Mouse (Mus musculus) right cerebral cortex, postnatal 36 days (tissue): ENCODE measurements at regions not wholly inside any gene's neighbourhood (a gene's known extent, or its start where the extent isn't known, plus 50 kb on each side); places are given as distances from the start of the nearest gene placed in this dataset.

ENCODE experiments used
- DNase-seq, 2 experiments: peaks; one replicate each; pipeline ENCODE4 v3.0.0; 2022; ENCODE audit warnings: low spot score in 2 of 2, mixed read lengths in 1 of 2

DNA sequence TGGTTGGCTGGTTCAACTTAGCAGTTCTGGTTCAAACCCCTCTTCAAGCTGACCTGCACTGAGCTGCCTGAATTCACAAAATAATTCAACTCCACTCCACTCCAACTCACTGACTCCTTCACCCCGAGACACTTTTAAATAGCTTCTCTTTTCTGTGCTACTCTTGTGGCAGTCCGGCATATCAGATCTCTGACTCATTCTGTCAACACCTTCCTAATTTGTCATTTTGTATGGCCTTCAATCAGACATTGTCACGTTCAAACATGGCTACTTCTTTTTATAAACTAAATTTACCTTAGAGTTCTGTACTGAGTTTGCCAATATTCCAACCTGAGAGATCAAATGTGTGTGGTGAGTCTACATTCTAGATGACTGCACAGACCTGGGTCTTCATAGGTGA is 579.1 kb downstream of the Slitrk1 start:
- no peak for DNase-seq

GRCm38 (mm10) chr14:108326425-108326824 is 587.5 kb downstream of the Slitrk1 start:
- DNase-seq: no peak

- DNase-seq: no peak
Measured at GRCm38 (mm10) chr14:108323364-108324037, 590.5 kb downstream of the Slitrk1 start.

- no peak for DNase-seq
Measured at GRCm38 (mm10) chr14:108307627-108308026, 606.3 kb downstream of the Slitrk1 start.

DNA sequence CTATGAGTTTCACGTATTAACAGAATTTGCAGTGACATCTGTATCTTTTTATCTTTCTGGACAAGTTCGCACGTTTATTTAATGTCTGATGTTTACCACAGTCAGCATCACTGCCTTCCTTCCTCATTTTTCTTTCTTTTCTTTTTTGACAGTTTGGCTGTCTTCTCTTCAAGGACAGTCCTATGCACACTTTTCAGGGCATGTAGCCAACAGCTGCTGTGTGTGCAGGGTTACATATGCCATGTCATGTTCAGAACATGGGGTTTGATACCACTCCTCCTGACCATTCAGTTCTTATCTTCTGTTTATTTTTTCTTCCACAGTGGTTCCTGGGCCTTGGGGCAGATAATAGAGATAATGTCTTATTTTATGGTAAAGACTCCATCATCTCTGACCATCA is 634.3 kb downstream of the Slitrk1 start:
- no peak for DNase-seq

GRCm38 (mm10) chr14:108261083-108261482 is 652.9 kb downstream of the Slitrk1 start:
- no peak for DNase-seq

DNA sequence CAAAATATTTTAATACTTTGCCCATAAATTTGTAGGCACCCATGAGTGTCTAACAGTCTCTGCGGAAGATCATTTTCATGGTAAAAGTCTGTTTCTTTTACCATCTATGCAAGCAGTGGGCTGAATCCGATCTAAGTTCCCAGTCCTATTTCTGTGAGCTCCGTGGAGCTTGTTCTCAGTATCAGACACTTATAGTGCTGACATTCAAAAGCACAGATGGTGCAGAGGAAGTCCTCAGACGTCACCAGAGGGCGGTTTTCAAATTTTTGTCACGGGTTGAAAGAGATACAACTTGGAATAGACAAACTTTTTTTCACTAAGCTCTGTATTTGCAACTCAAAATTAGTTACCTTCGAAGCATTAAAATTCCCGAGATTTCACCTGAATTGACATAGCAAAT is 666.6 kb downstream of the Slitrk1 start:
- DNase-seq: peak; percentile 68 to 91

- no peak for DNase-seq
Measured at GRCm38 (mm10) chr14:108225483-108226124, 688.4 kb downstream of the Slitrk1 start.

DNA sequence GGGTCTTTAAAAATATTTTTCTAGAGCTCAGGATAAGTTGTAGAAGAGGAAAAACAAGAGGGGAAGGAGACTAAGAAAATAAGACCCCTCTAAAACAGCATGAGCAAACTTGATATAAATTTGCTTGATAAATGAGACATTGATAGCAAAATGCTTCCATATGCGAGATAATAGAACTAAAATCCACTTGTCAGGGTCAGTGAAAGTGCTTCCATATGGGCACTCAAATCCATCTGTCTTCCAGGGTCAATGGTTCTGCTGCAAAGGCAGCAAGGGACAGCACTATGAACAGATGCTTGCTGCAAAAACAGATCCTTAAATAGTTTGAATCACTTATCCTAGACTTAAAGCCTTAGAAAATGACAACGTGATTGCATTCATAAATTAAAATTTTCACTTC is 704.7 kb downstream of the Slitrk1 start:
- no peak for DNase-seq

DNA sequence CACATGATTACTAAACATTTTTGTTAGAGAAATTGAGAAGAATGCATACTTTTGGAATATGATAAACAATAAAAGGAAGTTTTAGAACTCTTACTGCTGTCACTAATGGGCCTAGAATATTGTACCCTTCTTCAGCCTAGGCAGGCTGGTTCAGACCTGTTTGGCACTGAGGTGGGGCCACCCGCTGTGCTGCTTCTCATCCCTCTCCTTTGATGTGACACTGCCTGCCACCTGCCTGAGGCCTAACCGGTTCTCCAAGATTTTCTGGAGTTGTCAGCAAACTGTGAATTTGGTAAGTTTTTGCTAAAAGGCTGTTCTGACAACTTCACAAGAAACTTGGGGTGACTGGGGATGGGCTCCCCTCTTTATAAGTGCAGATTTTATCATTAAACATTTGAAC is 714.8 kb downstream of the Slitrk1 start:
- DNase-seq: no peak

- no peak for DNase-seq
Measured at GRCm38 (mm10) chr14:108180920-108181319, 733.0 kb downstream of the Slitrk1 start.

GRCm38 (mm10) chr14:108175275-108175860 is 738.6 kb downstream of the Slitrk1 start:
- no peak for DNase-seq

- DNase-seq: peak in 1 of 2 experiments; percentile 1
Measured at GRCm38 (mm10) chr14:108152981-108153380, 761.0 kb downstream of the Slitrk1 start.

DNA sequence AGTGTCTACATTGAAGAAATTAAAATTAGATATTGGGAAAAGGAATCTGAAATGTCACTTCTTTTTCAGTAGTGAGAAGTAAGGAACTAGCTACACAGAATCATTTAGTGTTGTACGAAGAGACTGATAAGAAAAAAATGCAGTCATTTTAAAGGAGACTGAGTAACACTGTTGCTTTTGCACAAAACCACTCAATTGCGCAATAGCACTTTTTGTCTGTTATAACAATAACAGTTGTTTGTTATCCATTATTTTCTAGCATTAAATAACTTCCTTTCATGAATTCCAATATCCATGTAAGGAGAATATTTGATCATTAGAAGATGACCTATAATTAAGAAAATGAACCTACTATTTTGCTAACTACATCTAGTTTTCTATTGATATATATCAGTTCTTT is 790.8 kb downstream of the Slitrk1 start:
- DNase-seq: no peak

- DNase-seq: no peak
Measured at GRCm38 (mm10) chr14:108105009-108105408, 808.9 kb downstream of the Slitrk1 start.

- no peak for DNase-seq
Measured at GRCm38 (mm10) chr14:108090965-108091364, 823.0 kb downstream of the Slitrk1 start.

DNA sequence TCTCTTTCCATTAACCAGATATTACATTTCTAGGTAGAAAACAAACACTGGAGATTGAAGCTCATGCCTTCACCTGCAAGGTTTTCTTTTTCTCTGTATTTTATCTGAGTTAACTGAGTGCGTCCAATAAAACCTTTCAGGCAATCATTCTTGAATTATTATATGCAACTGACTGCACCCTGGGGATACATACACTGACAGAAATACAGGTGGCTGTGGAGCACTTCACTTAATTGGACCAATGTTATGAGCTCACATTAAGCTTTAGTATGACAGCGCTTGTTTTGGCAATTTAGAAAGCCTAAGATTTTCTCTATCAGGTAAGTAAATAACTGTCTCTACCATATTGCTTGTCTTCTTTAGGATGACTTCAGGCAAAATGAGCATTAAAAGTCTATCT is 864.0 kb downstream of the Slitrk1 start:
- no peak for DNase-seq

DNA sequence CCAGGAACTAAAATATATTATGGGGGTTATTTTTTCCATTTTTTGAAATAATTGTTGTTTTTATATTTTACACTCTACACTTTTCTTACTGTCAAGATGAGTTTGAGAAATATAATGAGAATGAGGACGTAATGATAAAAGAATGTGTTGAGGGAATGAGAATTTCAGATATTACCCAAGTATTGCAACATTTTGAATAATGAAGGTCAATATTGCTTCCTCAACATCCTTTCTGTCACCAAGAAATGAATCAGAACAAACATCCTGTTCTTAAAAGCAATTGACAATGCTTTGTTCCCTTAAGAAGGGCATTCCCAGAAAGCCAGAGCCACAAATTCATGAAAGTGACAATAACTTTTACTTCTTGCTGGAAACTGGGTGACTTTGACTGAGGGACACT is 878.0 kb downstream of the Slitrk1 start:
- no peak for DNase-seq

DNA sequence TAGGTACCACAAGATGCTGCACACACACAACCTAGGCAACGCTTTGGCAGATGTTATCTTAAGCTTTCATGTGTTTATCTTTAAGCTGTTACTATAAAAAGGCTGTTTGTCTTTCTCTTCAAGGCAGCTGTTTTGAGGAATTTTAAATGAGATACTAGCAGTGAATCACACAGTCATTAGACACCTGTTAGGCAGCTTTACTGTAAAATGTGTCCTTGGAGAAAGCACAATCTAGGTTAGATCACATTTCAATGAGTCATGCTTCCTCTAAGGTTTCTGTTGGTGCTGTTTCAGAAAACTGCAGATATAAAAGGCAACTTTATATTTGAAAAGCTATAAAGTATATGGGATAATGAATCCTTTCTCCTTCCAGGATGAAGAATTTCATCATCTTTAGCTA is 879.8 kb downstream of the Slitrk1 start:
- DNase-seq: no peak

GRCm38 (mm10) chr14:108022551-108022950 is 891.4 kb downstream of the Slitrk1 start:
- DNase-seq: no peak

- DNase-seq: no peak
Measured at GRCm38 (mm10) chr14:108022066-108022465, 891.9 kb downstream of the Slitrk1 start.

- DNase-seq: no peak
Measured at GRCm38 (mm10) chr14:108021331-108021730, 892.6 kb downstream of the Slitrk1 start.

- no peak for DNase-seq
Measured at GRCm38 (mm10) chr14:107987752-107988285, 926.1 kb downstream of the Slitrk1 start.
